Mouse (Mus musculus) ES-E14 (cell line): ENCODE data around the gene Pla2g2d. TPM values are rescaled to one million over a fixed set of nuclear protein-coding genes. Genes with fewer than 3 reads are reported as not detected.

ENCODE experiments used
- DNase-seq: peaks from one replicate; pipeline ENCODE4 v3.0.0-alpha.2; 2013; ENCODE audit warnings: low read depth, low spot score
- H3K27ac ChIP-seq: 2 replicates; pipeline ENCODE4 v1.5.1; 2012; ENCODE audit warnings: low read depth, mild to moderate bottlenecking, low read length, moderate library complexity, mixed read lengths; ENCODE audit not compliant: poor library complexity, insufficient read depth, severe bottlenecking
- H3K36me3 ChIP-seq: 2 replicates; pipeline ENCODE4 v1.6.1; 2012; ENCODE audit warnings: mild to moderate bottlenecking, low read length, moderate library complexity, mixed read lengths; ENCODE audit not compliant: control insufficient read depth, poor library complexity, insufficient read depth, severe bottlenecking
- H3K4me1 ChIP-seq, 2 experiments: fragments of 150-350 bp in 1 of 2; sonication (generic) in 1 of 2; 2 replicates each; pipeline ENCODE4 v1.6.1; 2012; ENCODE audit warnings: low read length in 2 of 2, mild to moderate bottlenecking in 1 of 2, mixed read lengths in 1 of 2; ENCODE audit not compliant: control insufficient read depth in 2 of 2, insufficient read depth in 2 of 2, poor library complexity in 1 of 2
- H3K4me3 ChIP-seq, 2 experiments: fragments of 150-350 bp in 1 of 2; sonication (generic) in 1 of 2; 2 replicates each; pipeline ENCODE4 v1.5.1; 2012; ENCODE audit warnings: low read length in 2 of 2, low read depth in 1 of 2, mild to moderate bottlenecking in 1 of 2, mixed read lengths in 1 of 2; ENCODE audit not compliant: insufficient read depth in 1 of 2, poor library complexity in 1 of 2, severe bottlenecking in 1 of 2
- H3K9ac ChIP-seq: 2 replicates; pipeline ENCODE4 v1.6.1; 2012; ENCODE audit warnings: low read depth, mild to moderate bottlenecking, low read length, mixed read lengths; ENCODE audit not compliant: poor library complexity, insufficient read depth, severe bottlenecking
- H3K9me3 ChIP-seq: fragments of 150-350 bp; sonication (generic); 2 replicates; pipeline ENCODE4 v1.6.1; 2012; ENCODE audit warnings: low read depth, mild to moderate bottlenecking, low read length; ENCODE audit not compliant: control insufficient read depth, insufficient read depth
- CHD2 ChIP-seq: IDR thresholded peaks from 2 replicates; pipeline ENCODE4 v1.6.1; 2014; ENCODE audit warnings: mild to moderate bottlenecking, low read depth, low read length, inconsistent platforms
- HCFC1 ChIP-seq: IDR thresholded peaks from 2 replicates; pipeline ENCODE4 v1.6.1; 2012; ENCODE audit warnings: low read length, inconsistent platforms, borderline replicate concordance; ENCODE audit not compliant: insufficient read depth
- MAFK ChIP-seq: IDR thresholded peaks from 2 replicates; pipeline ENCODE4 v1.6.1; 2014; ENCODE audit warnings: mild to moderate bottlenecking, low read depth, low read length, inconsistent platforms; ENCODE audit not compliant: insufficient read depth
- ZC3H11A ChIP-seq: IDR thresholded peaks from 2 replicates; pipeline ENCODE4 v1.6.1; 2012; ENCODE audit warnings: low read depth, mild to moderate bottlenecking, inconsistent platforms, low read length, borderline replicate concordance
- ZNF384 ChIP-seq: IDR thresholded peaks from 2 replicates; pipeline ENCODE4 v1.6.1; 2012; ENCODE audit warnings: low read depth, low read length, inconsistent platforms
- in situ Hi-C, 2 experiments: fragments of 600-800 bp; cut with MboI; formaldehyde crosslinking; loops; one replicate each; pipeline ENCODE4 v1.15.1; 2025; ENCODE audit warnings: low sequenced_read_pairs in 2 of 2, inconsistent platforms in 1 of 2; ENCODE audit not compliant: unreplicated experiment in 2 of 2
- total RNA-seq: library from RNA; depleted of rRNA; stranded (reverse); fragments of 300-350 nt; gene quantifications from 2 replicates; pipeline ENCODE4 v1.2.3, GENCODE M21; 2012

The Pla2g2d gene
- total RNA-seq, 1 experiment, result not detected

- in situ Hi-C loops, result no loop called here
- Histone ChIP-seq H3K36me3 (no peaks in the 10 kb centered on the region), H3K9me3 (no peaks in the 10 kb centered on the region), H3K27ac (no peak overlapping the region), H3K4me3 (no peak overlapping the region), H3K4me1 (peaks cover 3 to 23% of the 10 kb centered on the region in 2 experiments; a peak in 3 of 4 replicates), H3K9ac (no peak overlapping the region)
- TF ChIP-seq MAFK, result no peak
- peak; percentile 55; the same call in 1 of the 2 replicates for TF ChIP-seq ZC3H11A
- TF ChIP-seq CHD2, result no peak
- peak; percentile 61 for DNase-seq
Measured at GRCm38 (mm10) chr4:138793276-138793675, 17.7 kb downstream of the Pla2g2d start.

DNA sequence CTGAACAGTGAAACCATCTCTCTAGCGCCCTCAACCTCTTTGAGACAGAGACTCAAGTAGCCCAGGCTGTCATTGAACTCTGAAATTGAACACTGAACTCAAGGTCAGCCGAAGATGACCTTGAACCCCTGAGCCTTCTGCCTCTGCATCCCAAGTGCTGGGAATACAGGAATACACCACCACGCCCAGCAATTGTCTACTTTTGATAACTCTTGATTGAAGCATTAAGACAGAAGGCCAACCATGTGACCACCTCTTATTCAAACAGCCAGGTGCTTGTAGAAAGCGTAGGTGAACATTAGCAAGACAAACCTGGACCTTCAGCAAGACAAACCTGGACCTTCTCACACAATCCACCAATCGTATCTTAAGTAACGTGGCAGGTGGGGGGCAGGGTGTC lies 18.8 kb downstream of the Pla2g2d start:
- Histone ChIP-seq H3K36me3 (no peaks in the 10 kb centered on the region), H3K9me3 (no peaks in the 10 kb centered on the region), H3K9ac (no peak overlapping the region), H3K27ac (peak overlapping the region; percentile 62; the same call in 1 of the 2 replicates), H3K4me1 (peaks cover 3 to 23% of the 10 kb centered on the region in 2 experiments; a peak in 3 of 4 replicates), H3K4me3 (no peak overlapping the region)
- in situ Hi-C loops, result no loop called here
- TF ChIP-seq ZNF384, result no peak
- peak; percentile 75; the same call in 1 of the 2 replicates for TF ChIP-seq CHD2
- peak; percentile 88 for DNase-seq

- H3K4me1 ChIP-seq, result peaks cover 3 to 21% of the 10 kb centered on the region in 2 experiments; a peak in 3 of 4 replicates
- no peak overlapping the region for H3K27ac ChIP-seq
- in situ Hi-C loops, result no loop called here
- H3K36me3 ChIP-seq, result no peaks in the 10 kb centered on the region
- no peak for DNase-seq
- no peaks in the 10 kb centered on the region for H3K9me3 ChIP-seq
- H3K4me3 ChIP-seq, result no peak overlapping the region
- TF ChIP-seq ZC3H11A (no peak), ZNF384 (peak; percentile 83)
- no peak overlapping the region for H3K9ac ChIP-seq
Measured at GRCm38 (mm10) chr4:138796513-138797216, 21.1 kb downstream of the Pla2g2d start.

- Histone ChIP-seq H3K4me3 (no peak overlapping the region), H3K36me3 (no peaks in the 10 kb centered on the region), H3K4me1 (peaks cover 3 to 21% of the 10 kb centered on the region in 2 experiments; a peak in 3 of 4 replicates), H3K9ac (no peak overlapping the region), H3K9me3 (no peaks in the 10 kb centered on the region), H3K27ac (no peak overlapping the region)
- TF ChIP-seq MAFK (no peak), ZNF384 (no peak)
- in situ Hi-C loops, result no loop called here
- no peak for DNase-seq
Measured at GRCm38 (mm10) chr4:138797217-138797570, 21.7 kb downstream of the Pla2g2d start.

DNA sequence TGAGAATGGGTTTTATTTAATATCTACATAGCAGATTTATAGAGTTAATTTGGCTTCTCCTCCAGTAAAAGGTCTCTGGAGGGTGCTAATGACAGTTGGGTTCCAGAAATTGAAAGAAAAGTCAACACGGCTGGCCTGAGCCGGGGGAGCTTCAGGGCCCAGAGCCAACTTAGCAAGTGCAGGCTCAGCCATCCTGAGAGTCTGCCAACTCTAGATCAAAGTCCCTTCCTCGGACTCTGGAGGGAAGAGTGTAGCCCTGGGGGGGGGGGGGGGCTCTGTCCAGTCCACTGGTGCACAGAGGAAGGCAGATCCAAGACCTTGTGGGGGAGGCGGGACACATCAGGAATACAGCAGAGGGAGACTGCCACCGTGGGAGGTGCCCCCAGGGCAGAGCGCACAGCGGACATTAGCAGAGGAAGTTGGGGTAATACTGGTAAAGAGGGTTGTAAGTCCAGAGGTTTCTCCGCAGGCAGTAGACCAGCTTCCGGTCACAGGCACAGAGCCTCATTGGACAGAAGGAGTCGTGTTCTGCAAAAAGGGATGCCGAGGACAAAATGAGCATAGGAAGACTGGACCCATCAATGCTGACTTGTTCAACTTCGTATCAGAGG lies 24.7 kb downstream of the Pla2g2d start:
- no peak for DNase-seq
- in situ Hi-C loops, result no loop called here
- H3K36me3 ChIP-seq, result no peaks in the 10 kb centered on the region
- H3K9me3 ChIP-seq, result no peaks in the 10 kb centered on the region
- H3K9ac ChIP-seq, result no peak overlapping the region
- H3K4me3 ChIP-seq, result no peak overlapping the region
- TF ChIP-seq ZNF384, result no peak
- no peak for TF ChIP-seq MAFK
- no peak for TF ChIP-seq HCFC1
- TF ChIP-seq ZC3H11A, result no peak
- no peak for TF ChIP-seq CHD2
- no peak overlapping the region for H3K27ac ChIP-seq
- H3K4me1 ChIP-seq, result peaks cover 0 to 8% of the 10 kb centered on the region in 2 experiments; a peak in 2 of 4 replicates
